Mouse (Mus musculus): ENCODE results near the gene Tubg2. TPM values are rescaled to one million over a fixed set of nuclear protein-coding genes. Genes with fewer than 3 reads are reported as not detected.

Gene Tubg2
- polyA plus RNA-seq, 1 experiment from 2014 or later, result 0.09 TPM

DNA sequence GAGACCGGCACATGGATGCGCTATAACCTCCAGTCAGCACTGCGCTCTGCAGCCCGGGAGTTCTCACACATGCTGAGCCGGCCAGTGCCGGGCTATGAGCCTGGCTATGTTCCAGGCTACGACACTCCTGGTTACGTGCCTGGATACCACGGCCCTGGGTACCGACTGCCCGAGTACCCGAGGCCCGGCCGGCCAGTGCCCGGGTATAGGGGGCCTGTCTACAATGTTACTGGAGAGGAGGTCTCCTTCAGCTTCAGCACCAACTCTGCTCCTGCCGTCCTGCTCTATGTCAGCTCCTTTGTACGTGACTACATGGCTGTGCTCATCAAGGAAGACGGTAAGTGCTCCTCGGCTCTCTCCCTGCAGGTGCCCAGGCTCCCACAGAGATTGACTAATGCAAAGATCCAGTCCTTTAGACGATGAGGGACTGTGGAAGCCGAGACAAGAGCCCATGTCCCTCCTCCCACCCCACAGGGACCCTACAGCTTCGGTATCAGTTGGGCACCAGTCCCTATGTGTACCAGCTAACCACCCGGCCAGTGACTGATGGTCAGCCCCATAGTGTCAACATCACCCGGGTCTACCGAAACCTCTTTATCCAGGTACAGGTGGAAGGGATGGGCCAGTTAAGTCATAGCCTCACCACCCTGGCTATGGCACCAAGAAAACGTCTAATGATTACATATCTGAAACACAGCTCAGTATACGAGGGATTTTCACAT, 31.0 kb downstream of the Tubg2 start:
- 86% methylated on average over 27 of the region's 27 CpGs for WGBS (ENCODE audit: insufficient replicate concordance)
- Histone ChIP-seq H3K27ac (ENCODE audit: low read length) (no peak overlapping the region), H3K4me2 (ENCODE audit: low read depth, low read length) (no peak overlapping the region), H3K36me3 (ENCODE audit: control insufficient read depth, insufficient read depth) (no peaks in the 10 kb centered on the region), H3K4me3 (ENCODE audit: low read depth, low read length) (no peak overlapping the region), H3K4me1 (ENCODE audit: control insufficient read depth, low read depth, low read length) (peaks cover 29% of the 10 kb centered on the region), H3K9ac (ENCODE audit: low read depth, low read length) (no peak overlapping the region), H3K27me3 (ENCODE audit: control insufficient read depth, insufficient read depth, low read depth, low read length) (peaks cover 2% of the 10 kb centered on the region; the same call in 1 of the 2 replicates), H3K9me3 (replicated peaks; ENCODE audit: control insufficient read depth, low read length) (no peaks in the 10 kb centered on the region)
- ATAC-seq (ENCODE audit: low read depth), result no peak

DNA sequence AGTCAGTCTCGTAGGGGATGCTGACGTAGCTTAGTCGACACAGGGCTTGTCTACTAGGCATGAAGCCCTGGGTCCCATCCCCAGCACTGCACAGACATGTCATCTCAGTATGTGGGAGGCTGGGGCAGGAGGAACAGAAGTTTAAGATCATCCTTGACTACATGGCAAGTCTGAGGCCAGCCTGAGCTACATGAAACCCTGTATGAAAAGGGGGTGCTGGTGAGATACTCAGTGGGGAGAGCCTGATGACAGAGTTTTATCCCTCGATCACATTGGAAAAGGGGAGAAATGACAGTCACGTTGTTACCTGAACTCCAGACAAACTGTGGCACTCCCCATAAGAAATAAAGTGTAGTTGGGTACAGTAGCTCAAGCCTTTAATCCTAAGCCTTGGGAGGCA, 31.8 kb downstream of the Tubg2 start:
- H3K4me1 ChIP-seq (ENCODE audit: control insufficient read depth, low read depth, low read length), result peaks cover 29% of the 10 kb centered on the region
- no peaks in the 10 kb centered on the region for H3K27me3 ChIP-seq (ENCODE audit: control insufficient read depth, insufficient read depth, low read depth, low read length)
- no peak overlapping the region for H3K4me3 ChIP-seq (ENCODE audit: low read depth, low read length)
- no peak for ATAC-seq (ENCODE audit: low read depth)
- no peak overlapping the region for H3K4me2 ChIP-seq (ENCODE audit: low read depth, low read length)
- no peaks in the 10 kb centered on the region for H3K36me3 ChIP-seq (ENCODE audit: control insufficient read depth, insufficient read depth)
- H3K9me3 ChIP-seq (replicated peaks; ENCODE audit: control insufficient read depth, low read length), result no peaks in the 10 kb centered on the region
- no peak overlapping the region for H3K27ac ChIP-seq (ENCODE audit: low read length)
- WGBS (ENCODE audit: insufficient replicate concordance), result 81% methylated on average over 5 of the region's 5 CpGs
- no peak overlapping the region for H3K9ac ChIP-seq (ENCODE audit: low read depth, low read length)

DNA sequence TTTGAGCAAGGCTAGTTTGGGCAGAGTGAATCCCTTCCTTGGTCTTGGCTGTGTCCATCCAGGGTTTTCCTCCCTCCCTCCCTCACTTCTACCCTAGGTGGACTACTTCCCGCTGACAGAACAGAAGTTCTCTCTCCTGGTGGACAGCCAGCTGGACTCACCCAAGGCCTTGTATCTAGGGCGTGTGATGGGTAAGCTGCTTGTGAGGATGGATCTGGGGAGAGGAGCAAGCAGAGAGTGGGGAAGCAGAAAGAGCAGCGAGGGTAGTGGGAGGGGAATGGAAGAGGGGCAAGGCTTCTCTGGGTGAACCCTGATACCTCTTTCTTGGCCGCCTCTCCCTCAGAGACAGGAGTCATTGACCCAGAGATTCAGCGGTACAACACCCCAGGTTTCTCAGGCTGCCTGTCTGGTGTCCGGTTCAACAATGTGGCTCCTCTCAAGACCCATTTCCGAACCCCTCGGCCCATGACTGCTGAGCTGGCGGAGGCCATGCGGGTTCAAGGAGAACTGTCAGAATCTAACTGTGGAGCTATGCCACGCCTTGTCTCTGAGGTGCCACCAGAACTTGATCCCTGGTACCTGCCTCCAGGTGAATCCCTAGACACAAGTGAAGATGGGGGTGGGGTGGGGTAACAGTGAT, 32.6 kb downstream of the Tubg2 start:
- H3K27ac ChIP-seq (ENCODE audit: low read length), result no peak overlapping the region

DNA sequence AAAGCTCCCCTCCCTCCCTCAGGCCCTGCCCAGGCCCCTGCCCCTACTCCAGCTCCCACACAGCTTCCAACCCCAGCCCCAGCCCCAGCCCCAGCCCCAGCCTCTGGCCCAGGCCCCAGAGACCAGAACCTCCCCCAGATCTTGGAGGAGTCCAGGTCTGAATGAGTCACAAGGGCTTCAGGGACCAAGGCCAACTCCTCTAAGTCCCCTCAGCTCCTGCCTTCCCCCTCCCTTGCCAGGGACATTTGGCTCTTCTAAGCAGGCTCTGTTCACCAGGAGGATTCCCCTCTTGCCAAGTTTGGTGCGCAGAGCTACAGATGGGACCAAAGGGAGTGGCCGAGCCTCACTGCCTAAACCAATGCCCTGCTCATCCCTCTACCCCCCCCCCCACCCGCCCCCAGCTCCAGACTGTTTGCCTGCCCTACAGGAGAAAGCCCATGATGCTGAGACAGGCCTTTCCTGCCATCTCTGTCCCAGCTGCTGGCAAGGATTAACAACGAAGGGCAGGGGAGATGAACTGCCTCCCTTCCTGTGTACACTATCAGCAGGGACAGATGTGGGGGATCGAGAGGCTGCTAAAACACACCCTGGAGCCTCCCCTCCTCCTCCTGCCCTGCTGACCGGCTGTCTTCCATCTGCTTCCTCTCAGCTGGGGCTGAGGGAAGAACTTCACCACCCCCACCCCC, 33.9 kb downstream of the Tubg2 start:
- peak overlapping the region; percentile 78 for H3K27ac ChIP-seq (ENCODE audit: low read length)
- peak overlapping the region; percentile 47 for H3K9ac ChIP-seq (ENCODE audit: low read depth, low read length)
- peak overlapping the region; percentile 48 for H3K4me2 ChIP-seq (ENCODE audit: low read depth, low read length)
- H3K27me3 ChIP-seq (ENCODE audit: control insufficient read depth, insufficient read depth, low read depth, low read length), result no peaks in the 10 kb centered on the region
- H3K4me1 ChIP-seq (ENCODE audit: control insufficient read depth, low read depth, low read length), result peaks cover 29% of the 10 kb centered on the region
- peak; percentile 94 for ATAC-seq (ENCODE audit: low read depth)
- peaks cover 3% of the 10 kb centered on the region for H3K36me3 ChIP-seq (ENCODE audit: control insufficient read depth, insufficient read depth)
- 4% methylated on average over 5 of the region's 6 CpGs for WGBS (ENCODE audit: insufficient replicate concordance)
- H3K9me3 ChIP-seq (replicated peaks; ENCODE audit: control insufficient read depth, low read length), result no peaks in the 10 kb centered on the region
- H3K4me3 ChIP-seq (ENCODE audit: low read depth, low read length), result 0 out of 2 replicates have a peak overlapping the region, but pooled peaks have one; percentile 9

More for the DNA sequence above, 32.6 kb downstream of the Tubg2 start:
- H3K9me3 ChIP-seq (replicated peaks; ENCODE audit: control insufficient read depth, low read length), result no peaks in the 10 kb centered on the region
- H3K36me3 ChIP-seq (ENCODE audit: control insufficient read depth, insufficient read depth), result peaks cover 3% of the 10 kb centered on the region; the same call in 1 of the 2 replicates
- no peak overlapping the region for H3K9ac ChIP-seq (ENCODE audit: low read depth, low read length)
- no peak overlapping the region for H3K4me3 ChIP-seq (ENCODE audit: low read depth, low read length)
- no peak for ATAC-seq (ENCODE audit: low read depth)
- WGBS (ENCODE audit: insufficient replicate concordance), result 79% methylated on average over 11 of the region's 11 CpGs
- no peak overlapping the region for H3K4me2 ChIP-seq (ENCODE audit: low read depth, low read length)
- H3K4me1 ChIP-seq (ENCODE audit: control insufficient read depth, low read depth, low read length), result peaks cover 29% of the 10 kb centered on the region
- no peaks in the 10 kb centered on the region for H3K27me3 ChIP-seq (ENCODE audit: control insufficient read depth, insufficient read depth, low read depth, low read length)

DNA sequence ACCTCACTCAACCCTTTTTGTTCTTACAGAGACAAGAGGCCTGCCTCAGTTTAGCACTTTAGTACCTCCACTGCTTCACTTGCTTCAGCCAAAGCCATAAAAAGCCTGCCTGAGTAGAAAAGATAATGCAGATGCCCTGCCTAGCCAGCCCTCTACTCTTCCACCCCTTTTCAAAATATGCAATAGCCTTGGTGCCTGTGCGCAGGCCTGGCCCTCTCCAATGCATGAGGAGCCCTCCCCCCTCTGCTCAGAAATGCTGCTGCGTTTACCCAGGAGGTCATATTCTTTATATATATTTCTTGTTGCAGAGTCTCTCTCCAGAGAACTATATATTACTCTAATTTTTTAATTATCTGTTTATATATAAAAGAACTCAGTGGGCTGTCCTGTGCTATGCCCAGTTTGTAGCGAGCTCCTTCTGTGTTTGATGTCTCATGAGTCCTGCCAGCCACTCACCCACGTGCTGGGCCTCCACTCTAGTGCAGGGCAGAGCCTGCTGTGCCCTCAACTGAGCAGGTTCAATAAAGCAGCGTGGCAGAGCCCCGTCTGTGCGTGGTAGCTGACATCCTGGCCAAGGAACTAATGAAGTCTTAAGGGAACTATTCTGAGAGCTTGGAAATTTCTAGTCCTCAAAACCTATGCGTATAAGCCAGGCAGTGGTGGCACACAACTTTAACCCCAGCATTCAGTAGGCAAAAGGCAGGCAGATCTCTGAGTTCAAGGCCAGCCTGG, 34.6 kb downstream of the Tubg2 start:
- H3K4me1 ChIP-seq (ENCODE audit: control insufficient read depth, low read depth, low read length), result peaks cover 29% of the 10 kb centered on the region
- H3K27me3 ChIP-seq (ENCODE audit: control insufficient read depth, insufficient read depth, low read depth, low read length), result no peaks in the 10 kb centered on the region
- WGBS (ENCODE audit: insufficient replicate concordance), result 39% methylated on average over 8 of the region's 8 CpGs
- H3K4me2 ChIP-seq (ENCODE audit: low read depth, low read length), result peak overlapping the region; percentile 48
- peaks cover 4% of the 10 kb centered on the region for H3K36me3 ChIP-seq (ENCODE audit: control insufficient read depth, insufficient read depth)
- H3K27ac ChIP-seq (ENCODE audit: low read length), result peak overlapping the region; percentile 78
- ATAC-seq (ENCODE audit: low read depth), result peak; percentile 79
- H3K4me3 ChIP-seq (ENCODE audit: low read depth, low read length), result 0 out of 2 replicates have a peak overlapping the region, but pooled peaks have one; percentile 9
- H3K9ac ChIP-seq (ENCODE audit: low read depth, low read length), result peak overlapping the region; percentile 47
- no peaks in the 10 kb centered on the region for H3K9me3 ChIP-seq (replicated peaks; ENCODE audit: control insufficient read depth, low read length)

DNA sequence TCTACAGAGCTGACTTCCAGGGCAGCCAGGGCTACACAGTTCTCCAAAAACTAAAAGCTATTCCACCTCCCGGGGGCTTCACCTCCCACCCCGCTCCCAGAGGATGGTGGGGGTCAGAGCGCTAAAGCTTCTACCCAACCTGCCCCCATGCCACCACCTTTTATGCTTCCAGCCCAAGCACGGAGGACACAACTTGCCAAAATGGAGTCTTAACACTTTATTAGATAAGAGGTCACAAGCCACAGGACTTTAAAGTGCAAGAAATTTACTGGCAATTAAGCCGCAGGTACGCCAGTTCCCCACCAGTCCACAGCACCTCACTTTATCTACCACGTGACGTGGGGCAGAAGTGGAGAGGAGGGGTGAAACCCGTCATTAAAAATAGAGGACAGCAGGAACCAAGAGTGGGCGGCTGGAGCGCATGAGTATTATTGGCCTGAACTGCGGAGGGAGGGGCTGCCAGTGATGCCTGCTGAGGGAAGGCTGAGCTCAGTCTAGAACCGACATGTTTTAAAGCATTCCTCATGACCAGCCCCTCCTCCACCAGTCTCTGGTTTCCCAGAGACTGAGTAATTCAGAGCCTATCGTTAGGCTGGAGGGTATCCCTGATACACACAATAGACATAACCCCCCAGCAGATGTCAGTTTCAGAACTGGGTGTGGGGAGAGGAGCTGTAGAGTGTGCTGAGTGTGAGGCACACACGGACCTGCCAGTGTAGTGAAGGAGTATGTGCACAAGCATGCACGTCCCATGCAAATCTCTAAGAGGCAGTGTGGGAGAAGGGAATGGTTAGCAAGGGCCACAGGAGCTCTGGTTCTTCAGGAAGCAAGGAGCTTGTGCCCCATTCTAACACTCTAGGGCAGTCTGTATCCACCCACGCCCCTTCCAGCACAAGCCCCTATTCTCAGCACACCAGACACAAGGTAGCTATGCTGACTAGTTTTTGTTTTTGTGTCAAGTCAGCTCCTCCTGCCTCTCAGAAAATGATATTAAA, 35.5 kb downstream of the Tubg2 start:
- peak overlapping the region; percentile 47; the same call in 1 of the 2 replicates for H3K9ac ChIP-seq (ENCODE audit: low read depth, low read length)
- 62% methylated on average over 17 of the region's 17 CpGs for WGBS (ENCODE audit: insufficient replicate concordance)
- H3K4me2 ChIP-seq (ENCODE audit: low read depth, low read length), result no peak overlapping the region
- no peaks in the 10 kb centered on the region for H3K27me3 ChIP-seq (ENCODE audit: control insufficient read depth, insufficient read depth, low read depth, low read length)
- no peak overlapping the region for H3K4me3 ChIP-seq (ENCODE audit: low read depth, low read length)
- no peak for ATAC-seq (ENCODE audit: low read depth)
- peaks cover 5% of the 10 kb centered on the region for H3K36me3 ChIP-seq (ENCODE audit: control insufficient read depth, insufficient read depth)
- H3K4me1 ChIP-seq (ENCODE audit: control insufficient read depth, low read depth, low read length), result peaks cover 29% of the 10 kb centered on the region
- peak overlapping the region; percentile 78 for H3K27ac ChIP-seq (ENCODE audit: low read length)
- no peaks in the 10 kb centered on the region for H3K9me3 ChIP-seq (replicated peaks; ENCODE audit: control insufficient read depth, low read length)

DNA sequence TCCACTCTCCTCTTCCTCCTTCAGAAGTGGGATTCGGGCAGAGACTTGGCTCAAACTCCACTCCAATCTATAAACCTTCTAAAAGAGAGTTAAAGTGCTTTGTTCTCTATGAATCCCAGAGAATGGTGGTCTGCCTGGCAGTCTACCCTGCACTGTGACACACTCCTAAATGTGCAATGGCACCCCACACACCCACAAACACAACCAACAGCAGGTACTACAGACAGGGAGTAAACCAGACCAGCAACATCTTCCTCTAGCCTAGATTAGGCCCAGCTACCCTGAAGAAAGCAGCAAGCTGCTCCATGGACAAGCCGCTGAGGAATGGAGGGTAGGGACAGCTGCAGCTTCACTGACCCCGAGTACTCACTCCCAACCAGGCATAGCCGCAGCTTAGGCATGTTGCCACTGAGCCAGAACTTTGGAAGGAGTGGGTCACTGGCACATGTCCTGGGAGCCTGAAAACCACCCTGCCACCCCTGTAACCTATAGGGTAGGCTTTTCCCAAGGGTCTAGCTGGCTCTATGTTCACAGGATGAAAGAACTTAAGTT, 36.3 kb downstream of the Tubg2 start:
- no peak overlapping the region for H3K9ac ChIP-seq (ENCODE audit: low read depth, low read length)
- H3K27me3 ChIP-seq (ENCODE audit: control insufficient read depth, insufficient read depth, low read depth, low read length), result no peaks in the 10 kb centered on the region
- no peak overlapping the region for H3K4me2 ChIP-seq (ENCODE audit: low read depth, low read length)
- no peaks in the 10 kb centered on the region for H3K9me3 ChIP-seq (replicated peaks; ENCODE audit: control insufficient read depth, low read length)
- no peak overlapping the region for H3K27ac ChIP-seq (ENCODE audit: low read length)
- H3K4me3 ChIP-seq (ENCODE audit: low read depth, low read length), result no peak overlapping the region
- peaks cover 29% of the 10 kb centered on the region for H3K4me1 ChIP-seq (ENCODE audit: control insufficient read depth, low read depth, low read length)
- WGBS (ENCODE audit: insufficient replicate concordance), result 86% methylated on average over 4 of the region's 4 CpGs
- peaks cover 9% of the 10 kb centered on the region for H3K36me3 ChIP-seq (ENCODE audit: control insufficient read depth, insufficient read depth)
- no peak for ATAC-seq (ENCODE audit: low read depth)
